Mouse (Mus musculus) small intestine, adult 2 months (tissue): ENCODE data around the gene Nol6.

Experiments
- CTCF ChIP-seq: fragments of 200-500 bp; IDR thresholded peaks from 2 replicates; pipeline ENCODE4 v1.5.1; 2012; ENCODE audit warnings: low read depth, mild to moderate bottlenecking, control low read depth, inconsistent platforms, low read length, moderate library complexity, mixed read lengths; ENCODE audit not compliant: insufficient replicate concordance, insufficient read length; ENCODE audit errors: extremely low read depth
- POLR2A ChIP-seq: fragments of 200-500 bp; IDR thresholded peaks from 2 replicates; pipeline ENCODE4 v1.6.1; 2012; ENCODE audit warnings: low read depth, mild to moderate bottlenecking, control low read depth, inconsistent platforms, low read length, moderate library complexity

GRCm38 (mm10) chr4:41135711-41136453 is 11.6 kb upstream of the Nol6 start, which contains the start of gene Ube2r2:
- 0 out of 2 replicates have a peak, but pooled peaks have one; percentile 7 for TF ChIP-seq CTCF
- TF ChIP-seq POLR2A = peak; percentile 1; the same call in 1 of the 2 replicates
